Mouse (Mus musculus) ovary, postnatal 14 days (tissue): ENCODE measurements at regions not wholly inside any gene's neighbourhood (a gene's known extent, or its start where the extent isn't known, plus 50 kb on each side); places are given as distances from the start of the nearest gene placed in this dataset.

Source experiments
- DNase-seq: peaks from one replicate; pipeline ENCODE4 v3.0.0; 2022; ENCODE audit warnings: low spot score

GRCm38 (mm10) chr16:49965528-49966250 is 165.4 kb downstream of the Cd47 start:
- DNase-seq: no peak

DNA sequence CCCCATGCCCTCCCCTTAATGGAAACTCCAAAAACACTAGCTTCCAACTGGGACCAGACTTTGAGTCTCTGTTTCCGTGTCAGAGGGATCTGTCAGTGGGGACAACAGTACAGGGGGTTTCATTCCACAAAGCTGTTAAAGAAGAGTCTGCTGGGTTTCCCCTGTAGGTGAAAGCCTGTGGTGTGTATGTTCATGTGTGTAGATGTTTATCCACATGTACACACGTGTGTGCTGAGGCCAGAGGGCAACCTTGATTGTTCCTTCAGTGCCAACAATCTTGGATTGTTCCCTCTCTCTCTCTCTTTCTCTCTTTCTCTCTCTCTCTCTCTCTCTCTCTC is 165.9 kb downstream of the Cd47 start:
- no peak for DNase-seq

DNA sequence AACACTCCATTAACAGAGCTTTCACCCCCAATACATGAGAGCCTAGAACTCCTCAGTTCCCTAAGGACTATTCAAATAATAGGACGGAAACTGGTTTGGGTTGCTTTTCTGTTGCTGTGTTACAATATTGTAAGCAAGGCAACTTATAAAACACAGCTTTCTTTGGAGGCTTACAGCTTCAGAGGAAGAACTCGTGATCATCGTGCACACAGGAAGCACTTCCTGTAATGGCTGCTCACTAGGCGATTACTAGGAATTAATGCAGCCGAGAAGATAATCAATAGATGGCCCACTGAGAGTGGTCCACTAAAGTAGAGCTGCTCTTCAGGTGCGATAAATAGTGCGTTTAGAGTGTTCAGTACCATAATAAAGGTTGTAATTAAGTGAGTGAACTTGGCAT is 166.8 kb downstream of the Cd47 start:
- DNase-seq: no peak

DNA sequence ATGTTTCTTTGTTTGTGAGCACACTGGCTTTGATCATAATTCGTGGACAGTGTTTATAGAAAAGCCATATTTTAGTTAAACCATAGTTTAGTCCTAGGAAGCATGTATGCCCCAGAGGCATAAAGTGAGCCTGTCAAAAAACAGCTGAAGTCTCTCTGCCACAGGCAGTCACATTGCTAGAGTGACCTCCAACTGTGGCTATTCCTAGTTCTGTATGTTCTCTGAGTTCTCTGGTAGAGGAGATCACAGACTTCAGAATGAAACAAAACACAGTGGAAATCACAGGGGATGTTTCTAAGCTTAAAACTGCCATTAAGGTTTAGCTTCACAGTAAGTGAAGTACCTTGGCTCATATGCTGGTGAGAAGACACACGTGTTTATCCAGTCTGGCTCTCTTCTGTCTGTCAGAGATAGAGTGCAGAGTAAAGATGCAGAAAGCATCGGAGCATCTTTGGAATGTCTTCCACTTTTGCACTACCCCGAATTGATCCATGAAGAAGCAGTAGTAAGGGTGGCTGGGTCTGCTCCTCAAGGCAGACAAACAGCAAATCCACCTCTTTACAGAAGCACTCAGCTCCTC is 168.0 kb downstream of the Cd47 start:
- DNase-seq: no peak

- DNase-seq: no peak
Observed at GRCm38 (mm10) chr16:49969035-49969434, 168.7 kb downstream of the Cd47 start.

DNA sequence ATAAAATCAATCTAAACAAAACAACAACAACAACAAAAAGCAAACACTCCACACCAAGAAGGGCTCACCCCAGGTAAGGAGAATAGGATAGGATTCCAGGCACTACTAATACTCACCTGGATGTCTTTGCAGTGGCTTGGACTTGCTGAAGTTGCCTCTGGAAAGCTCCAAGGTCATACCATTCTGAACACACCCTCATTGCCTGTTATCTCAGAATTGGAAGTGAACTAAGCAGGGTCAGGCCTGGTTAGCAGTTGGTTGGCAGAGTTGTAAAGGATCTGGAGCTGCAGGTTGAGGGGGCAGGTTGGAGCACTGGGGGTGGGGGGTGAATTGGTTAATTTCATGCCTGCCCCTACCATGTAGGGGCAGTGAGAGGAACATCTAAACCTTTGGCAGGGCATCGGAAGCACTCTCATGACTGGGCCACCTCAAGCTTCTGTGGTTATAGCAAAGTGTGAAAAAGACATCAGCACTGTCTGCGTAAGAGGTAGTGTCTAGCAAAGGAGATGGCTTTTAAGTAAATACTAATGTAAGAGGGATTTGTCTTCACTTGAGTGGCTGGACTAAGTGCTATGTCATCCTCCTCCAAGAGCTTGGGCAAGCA is 169.5 kb downstream of the Cd47 start:
- no peak for DNase-seq

DNA sequence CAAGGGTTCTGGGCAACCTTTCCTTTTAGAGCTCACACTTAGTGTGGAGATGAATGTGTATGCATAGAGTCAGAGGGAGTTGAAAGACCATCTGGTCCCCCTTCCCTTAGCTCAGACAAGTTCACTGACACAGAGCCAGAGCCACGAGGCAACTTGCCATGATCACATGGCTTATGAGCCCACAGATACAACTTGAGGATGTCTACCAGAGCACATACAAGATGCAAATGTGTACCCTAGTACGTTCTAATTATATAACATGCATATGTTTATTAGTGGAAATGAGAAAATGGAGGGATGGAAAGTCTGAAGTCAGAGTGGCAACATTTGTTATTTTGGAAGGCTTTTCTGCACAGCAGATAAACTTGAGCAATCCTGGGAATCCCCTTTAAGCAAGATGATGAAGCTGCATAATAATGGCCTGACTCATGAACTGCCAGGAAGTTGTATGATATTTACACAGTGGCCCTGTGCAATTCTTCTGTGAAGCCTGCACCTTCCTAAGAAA is 170.0 kb downstream of the Cd47 start:
- no peak for DNase-seq

GRCm38 (mm10) chr16:49971141-49971555 is 170.8 kb downstream of the Cd47 start:
- DNase-seq: no peak

- DNase-seq: no peak
Observed at GRCm38 (mm10) chr16:49977276-49977675, 176.9 kb downstream of the Cd47 start.

DNA sequence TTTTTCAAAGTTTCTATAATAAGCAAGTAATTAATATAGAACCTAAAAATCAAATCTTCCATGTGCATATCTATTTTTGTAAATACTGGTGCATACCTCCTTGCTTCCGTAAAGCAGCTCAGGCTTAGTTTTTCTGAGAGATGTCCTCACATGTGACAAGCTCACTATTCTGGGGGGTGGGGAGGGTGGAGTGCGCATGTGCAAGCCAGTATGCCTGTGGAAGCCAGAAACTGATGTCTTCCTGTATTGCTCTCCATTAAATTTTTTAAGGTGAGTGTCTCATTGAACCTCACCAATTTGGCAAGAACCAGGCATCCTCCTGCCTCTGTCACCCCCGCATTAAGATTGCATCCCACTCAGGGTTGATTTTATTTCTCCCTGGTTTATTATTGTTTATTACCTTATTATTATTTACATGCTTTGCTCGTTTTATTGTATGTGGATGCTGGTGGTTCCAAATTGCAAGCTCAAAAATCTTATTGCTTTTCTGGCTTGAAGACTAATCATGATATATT is 179.2 kb downstream of the Cd47 start:
- no peak for DNase-seq

- no peak for DNase-seq
Observed at GRCm38 (mm10) chr16:49980178-49980646, 179.9 kb downstream of the Cd47 start.

GRCm38 (mm10) chr16:49982180-49982579 is 181.8 kb downstream of the Cd47 start:
- no peak for DNase-seq

DNA sequence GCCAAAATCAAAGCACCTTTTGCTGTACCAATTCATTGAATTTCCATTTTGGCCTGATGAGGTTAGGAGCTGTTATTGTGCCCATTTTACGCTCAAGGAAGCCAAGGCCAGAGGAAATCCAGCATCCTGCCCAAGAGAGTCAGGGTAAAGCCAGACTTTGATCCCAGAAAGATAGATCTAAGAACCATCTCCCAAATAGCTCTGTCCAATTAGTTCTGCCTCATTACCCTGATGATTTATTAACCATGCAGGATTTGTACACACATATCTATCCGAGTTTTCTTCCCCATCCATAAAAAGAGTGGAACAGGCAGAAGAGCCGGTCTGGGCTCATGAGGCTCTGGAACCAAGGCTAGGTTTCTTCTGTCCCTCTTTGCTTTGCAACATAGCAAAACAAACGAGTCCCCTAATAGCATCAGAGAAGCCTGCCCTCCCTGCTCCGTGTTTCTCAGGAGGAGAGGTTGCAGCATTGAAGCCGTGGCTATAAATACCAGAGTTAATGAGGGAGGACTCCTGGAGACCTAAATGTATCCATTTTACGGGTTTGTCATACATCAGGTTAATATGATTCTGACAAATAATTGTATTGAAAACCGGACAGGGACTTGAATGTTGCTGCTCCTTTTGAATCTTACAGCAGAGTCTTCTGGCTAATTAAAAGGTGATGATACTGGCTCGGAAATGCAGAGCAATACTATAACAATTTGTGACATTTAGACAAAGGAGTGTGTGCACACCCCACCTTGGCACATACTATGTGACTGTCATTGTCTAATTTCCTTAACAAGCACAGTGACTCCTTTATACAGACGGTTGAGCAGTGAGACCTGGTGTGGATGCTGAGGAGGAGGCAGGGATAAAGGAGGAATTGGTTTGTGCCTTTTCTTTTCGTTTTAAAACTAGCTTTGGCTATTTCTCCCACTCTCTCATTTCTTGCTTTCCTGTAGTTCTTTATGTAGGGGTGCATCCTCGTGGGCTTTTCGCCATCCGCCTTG is 185.0 kb downstream of the Cd47 start:
- no peak for DNase-seq

DNA sequence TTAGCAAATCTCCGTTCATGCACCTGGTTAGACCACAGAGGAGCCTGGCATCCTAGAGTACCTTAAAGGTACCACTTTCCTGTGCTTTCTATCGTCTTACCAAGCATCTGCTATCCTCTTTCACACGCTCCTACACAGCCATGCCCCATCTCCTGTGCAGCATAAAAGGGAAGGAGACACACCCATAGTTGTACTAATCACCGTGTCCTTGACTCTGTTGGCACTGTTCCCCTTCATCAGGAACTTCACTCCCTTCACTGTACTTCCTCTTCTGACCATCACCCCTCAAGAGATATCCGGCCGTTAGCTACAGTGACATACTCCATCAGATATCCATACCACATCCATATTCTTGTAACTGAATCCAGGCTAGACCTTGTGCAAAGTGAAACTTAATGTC is 186.6 kb downstream of the Cd47 start:
- DNase-seq: no peak

DNA sequence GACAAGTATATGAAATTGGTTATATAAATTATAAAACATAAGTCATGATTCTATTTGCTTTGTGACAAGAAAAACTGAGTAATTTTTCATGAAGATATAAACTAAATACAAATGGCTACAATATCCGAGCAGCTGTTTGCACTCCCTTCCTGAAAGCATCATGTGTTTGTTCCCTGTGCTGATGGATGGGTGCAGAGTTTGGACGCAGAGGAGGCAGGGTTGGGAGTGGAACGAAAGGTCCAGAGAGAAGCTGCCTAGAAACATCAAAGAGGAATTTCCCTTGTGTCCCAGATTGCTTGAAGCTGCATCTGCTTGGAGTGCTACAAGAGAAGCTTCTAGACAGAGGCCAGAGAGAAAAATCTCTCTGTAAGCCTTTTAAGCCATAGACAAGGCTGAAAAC is 195.5 kb downstream of the Cd47 start:
- no peak for DNase-seq

GRCm38 (mm10) chr16:49996593-49996992 is 196.3 kb downstream of the Cd47 start:
- DNase-seq: no peak

GRCm38 (mm10) chr16:49997040-49997439 is 196.7 kb downstream of the Cd47 start:
- no peak for DNase-seq

GRCm38 (mm10) chr16:50000805-50001204 is 200.5 kb downstream of the Cd47 start:
- DNase-seq: no peak

GRCm38 (mm10) chr16:50001662-50002455 is 201.5 kb downstream of the Cd47 start:
- no peak for DNase-seq

DNA sequence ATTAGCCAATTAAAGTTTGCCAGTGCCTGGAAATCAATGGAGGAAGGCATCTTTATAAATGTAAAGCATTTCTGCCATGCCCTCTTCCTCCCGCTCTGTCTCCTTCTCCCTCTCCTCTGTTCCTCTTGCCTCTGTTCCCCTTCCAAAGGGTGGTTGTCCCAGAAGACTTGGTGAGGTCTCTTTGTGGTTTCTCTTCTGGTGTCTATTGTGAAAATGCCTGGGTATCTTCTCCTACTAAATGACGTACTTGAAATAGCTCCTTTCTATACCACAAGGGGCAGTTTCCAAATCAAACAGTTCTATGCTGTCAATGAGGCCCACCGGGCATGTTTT is 202.1 kb downstream of the Cd47 start:
- DNase-seq: no peak

DNA sequence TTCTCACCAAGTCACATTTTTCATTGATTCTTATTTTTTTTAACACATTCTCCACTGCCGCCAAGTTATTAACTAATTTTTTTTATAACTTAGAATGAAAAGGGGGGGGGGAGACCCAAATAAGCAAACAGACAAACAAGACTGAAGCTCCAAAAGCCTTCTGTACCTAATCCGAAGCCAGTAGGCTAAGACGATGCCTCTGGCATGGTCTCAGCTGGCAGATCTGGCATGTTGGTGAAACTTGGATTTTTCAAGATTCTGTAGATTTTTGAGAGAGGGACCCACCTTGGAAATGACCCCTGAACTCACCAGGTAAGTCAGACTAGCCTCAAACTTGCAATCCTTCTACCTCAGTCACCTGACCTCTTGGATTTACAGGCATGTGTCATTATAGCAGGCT is 208.7 kb downstream of the Cd47 start:
- DNase-seq: no peak
